Mouse (Mus musculus) cerebellum, adult (tissue): Measurements from ENCODE around the gene Filip1l.

ENCODE experiments used
- ATAC-seq: cut with Nextera tagmentation; 2 replicates; pipeline ENCODE4 v1.9.2; 2017; ENCODE audit warnings: mild to moderate bottlenecking, moderate library complexity, mixed read lengths; ENCODE audit not compliant: insufficient number of reproducible peaks, low FRiP score, low TSS enrichment

Gene Filip1l

GRCm38 (mm10) chr16:57508351-57508750 lies 155.5 kb downstream of the Filip1l start:
- no peak for ATAC-seq

- no peak for ATAC-seq
Measured at GRCm38 (mm10) chr16:57509099-57509498, 156.2 kb downstream of the Filip1l start.

- ATAC-seq, result no peak
Measured at GRCm38 (mm10) chr16:57513562-57513961, 160.7 kb downstream of the Filip1l start.

- no peak for ATAC-seq
Measured at GRCm38 (mm10) chr16:57514371-57514770, 161.5 kb downstream of the Filip1l start.

- no peak for ATAC-seq
Measured at GRCm38 (mm10) chr16:57515636-57516035, 162.7 kb downstream of the Filip1l start.

GRCm38 (mm10) chr16:57525046-57525445 lies 172.2 kb downstream of the Filip1l start:
- ATAC-seq, result no peak

- ATAC-seq, result no peak
Measured at GRCm38 (mm10) chr16:57525476-57525875, 172.6 kb downstream of the Filip1l start.

GRCm38 (mm10) chr16:57526893-57527292 lies 174.0 kb downstream of the Filip1l start:
- no peak for ATAC-seq

- ATAC-seq, result no peak
Measured at GRCm38 (mm10) chr16:57528457-57528856, 175.6 kb downstream of the Filip1l start.

- no peak for ATAC-seq
Measured at GRCm38 (mm10) chr16:57530547-57530946, 177.7 kb downstream of the Filip1l start.

GRCm38 (mm10) chr16:57532081-57532493 lies 179.2 kb downstream of the Filip1l start:
- no peak for ATAC-seq

- ATAC-seq, result no peak
Measured at GRCm38 (mm10) chr16:57534365-57534764, 181.5 kb downstream of the Filip1l start.

GRCm38 (mm10) chr16:57534811-57535210 lies 181.9 kb downstream of the Filip1l start:
- no peak for ATAC-seq

GRCm38 (mm10) chr16:57536511-57536910 lies 183.6 kb downstream of the Filip1l start:
- ATAC-seq, result no peak

- no peak for ATAC-seq
Measured at GRCm38 (mm10) chr16:57543243-57543642, 190.3 kb downstream of the Filip1l start.

GRCm38 (mm10) chr16:57544441-57544840 lies 191.5 kb downstream of the Filip1l start:
- no peak for ATAC-seq

GRCm38 (mm10) chr16:57546355-57546754 lies 193.5 kb downstream of the Filip1l start:
- ATAC-seq, result no peak

GRCm38 (mm10) chr16:57548608-57549007 lies 195.7 kb downstream of the Filip1l start:
- ATAC-seq, result no peak

- ATAC-seq, result 0 out of 2 replicates have a peak, but pooled peaks have one; percentile 54
Measured at GRCm38 (mm10) chr16:57549061-57550037, 196.5 kb downstream of the Filip1l start.

- no peak for ATAC-seq
Measured at GRCm38 (mm10) chr16:57550088-57550487, 197.2 kb downstream of the Filip1l start.

- ATAC-seq, result no peak
Measured at GRCm38 (mm10) chr16:57550817-57551216, 197.9 kb downstream of the Filip1l start.

GRCm38 (mm10) chr16:57551617-57552016 lies 198.7 kb downstream of the Filip1l start:
- no peak for ATAC-seq
